Mouse (Mus musculus) lung, postnatal 10 days (tissue): ENCODE measurements around the gene Rptor.
A peak's percentile ranks its signal among the peaks of the same experiment; 100 is the strongest.

Source experiments
- DNase-seq: peaks from one replicate; pipeline ENCODE4 v3.0.0; 2021

The Rptor gene

DNA sequence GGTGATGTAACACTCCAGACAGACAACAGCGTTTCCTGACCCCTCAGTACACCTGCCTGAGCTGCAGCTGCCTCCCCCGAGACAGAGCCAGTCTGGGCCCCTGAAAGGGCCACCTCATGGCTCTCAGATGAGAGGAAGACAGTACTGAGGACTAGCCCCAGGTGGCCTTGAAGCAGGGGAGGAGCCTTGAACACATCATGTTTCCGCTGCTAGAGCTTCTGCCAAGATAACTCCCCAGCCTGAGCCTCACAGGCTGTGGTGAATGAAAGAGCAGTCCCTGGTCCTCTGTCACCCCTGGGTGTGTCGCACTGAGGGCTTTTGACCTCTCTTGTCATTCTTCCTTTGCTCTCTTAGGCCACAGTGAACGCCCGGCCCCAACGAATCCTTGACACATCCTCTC, 268.4 kb downstream of the Rptor start:
- no peak for DNase-seq

DNA sequence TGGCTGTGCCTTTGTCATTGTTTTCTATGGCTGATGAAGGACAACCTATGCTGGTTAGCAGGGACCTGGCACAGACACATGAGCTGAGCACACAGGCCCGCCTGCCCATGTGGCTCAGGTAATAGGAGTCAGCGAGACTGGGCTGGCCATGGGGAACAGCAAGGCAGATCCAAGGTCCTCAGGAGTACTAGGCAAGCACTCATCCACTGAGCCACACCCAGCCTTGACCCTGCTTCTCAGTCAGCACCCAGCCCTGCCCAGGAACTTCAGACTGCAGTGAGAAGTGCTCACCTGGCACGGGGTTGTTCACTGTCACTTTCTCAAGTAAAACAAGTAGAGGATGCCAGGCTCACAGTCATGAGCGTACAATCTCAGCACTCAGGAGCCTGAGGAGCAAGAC, 270.9 kb downstream of the Rptor start:
- no peak for DNase-seq

DNA sequence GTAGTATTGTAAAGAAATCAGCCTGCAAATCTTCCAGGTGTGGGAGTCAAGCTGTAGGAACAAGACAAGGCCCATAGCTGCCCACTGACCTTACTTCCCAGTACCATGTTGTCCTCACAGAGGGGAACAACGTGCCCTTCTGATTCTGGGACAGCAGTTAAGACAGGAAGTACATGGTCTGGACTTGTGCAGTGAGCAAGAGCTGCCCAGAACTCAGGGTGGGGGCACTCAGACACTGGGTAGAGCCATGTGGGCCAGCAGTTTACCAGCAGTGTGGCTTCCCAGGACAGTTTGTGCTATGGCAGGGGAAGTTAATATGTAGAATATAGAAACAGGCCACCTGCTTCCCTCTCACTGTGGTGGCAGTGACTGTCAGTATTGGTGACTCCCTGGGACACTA, 272.1 kb downstream of the Rptor start:
- no peak for DNase-seq

DNA sequence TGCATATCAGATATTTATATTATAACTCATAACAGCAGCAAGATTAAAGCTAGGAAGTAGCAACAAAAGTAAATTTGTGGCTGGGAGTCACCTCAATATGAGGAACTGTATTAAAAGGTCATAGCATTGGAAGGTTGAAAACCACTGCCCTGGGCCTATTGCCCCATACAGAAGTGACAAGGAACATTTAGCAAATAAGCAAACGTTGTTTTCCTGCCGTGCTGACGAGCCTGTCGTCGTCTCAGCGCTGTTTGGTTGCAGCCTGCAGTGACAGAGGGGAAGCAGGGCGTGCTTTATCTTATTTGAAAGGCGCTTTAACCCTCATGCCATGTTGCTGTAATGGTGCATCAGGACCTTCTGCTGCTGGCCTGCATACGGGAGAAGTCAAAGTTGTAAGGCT, 273.0 kb downstream of the Rptor start:
- no peak for DNase-seq

DNA sequence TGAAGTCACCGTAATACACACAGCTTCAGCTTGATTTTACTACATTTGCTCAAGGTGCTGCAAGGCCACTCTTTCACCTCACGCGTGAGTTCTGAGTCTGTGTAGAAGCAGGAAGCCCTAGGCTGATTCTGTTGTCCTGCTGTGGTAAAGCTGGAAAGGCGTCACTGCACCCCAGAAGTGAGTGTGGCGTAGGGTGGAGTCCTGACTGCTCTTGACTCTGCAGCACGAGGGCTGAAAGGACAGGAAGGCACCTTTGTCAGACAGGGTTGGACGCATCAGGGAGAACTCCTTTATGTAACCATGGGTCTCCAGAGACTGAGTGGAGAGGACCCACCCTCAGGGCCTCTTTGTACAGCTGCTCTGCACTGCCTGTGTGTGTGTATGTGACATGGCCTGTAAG, 274.4 kb downstream of the Rptor start:
- DNase-seq, result no peak

DNA sequence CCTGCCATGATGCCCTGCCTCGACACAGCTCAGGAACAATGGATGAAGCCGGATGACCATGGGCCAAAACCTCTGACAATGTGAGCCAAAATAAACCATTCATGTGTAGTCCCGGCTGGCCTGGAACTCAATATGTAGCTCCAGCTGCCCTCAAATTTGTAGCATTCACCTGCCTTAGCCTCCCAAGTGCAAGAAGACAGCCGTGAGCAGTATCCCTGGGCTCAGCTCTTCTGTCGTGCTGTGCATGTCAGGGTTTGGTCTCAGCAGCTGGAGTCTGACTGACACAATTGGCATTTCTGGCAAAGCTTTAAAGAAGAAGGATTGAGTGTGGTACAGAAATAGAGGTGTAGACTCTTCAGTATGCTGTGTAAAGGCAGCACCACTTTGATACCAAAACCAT, 276.9 kb downstream of the Rptor start:
- DNase-seq, result no peak

DNA sequence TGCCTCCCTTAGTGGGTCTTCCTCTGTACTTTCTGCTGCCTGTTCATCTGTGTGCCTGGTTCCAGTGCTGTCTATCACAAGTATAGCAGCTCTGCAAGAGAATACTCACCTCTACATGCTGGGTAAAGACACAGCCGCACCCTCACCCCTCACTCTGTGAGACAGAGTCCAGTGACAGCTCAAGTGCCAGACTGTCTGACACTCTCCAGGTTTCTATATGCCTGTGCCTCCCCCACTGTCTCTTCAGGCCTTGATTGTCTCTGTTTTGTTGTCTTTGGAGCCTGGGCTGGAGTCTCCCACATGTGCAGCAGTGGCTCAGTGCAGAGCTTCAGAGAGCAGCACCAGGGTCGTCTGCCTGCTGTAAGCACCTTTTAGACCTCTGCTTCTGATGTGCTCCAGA, 280.9 kb downstream of the Rptor start:
- no peak for DNase-seq

DNA sequence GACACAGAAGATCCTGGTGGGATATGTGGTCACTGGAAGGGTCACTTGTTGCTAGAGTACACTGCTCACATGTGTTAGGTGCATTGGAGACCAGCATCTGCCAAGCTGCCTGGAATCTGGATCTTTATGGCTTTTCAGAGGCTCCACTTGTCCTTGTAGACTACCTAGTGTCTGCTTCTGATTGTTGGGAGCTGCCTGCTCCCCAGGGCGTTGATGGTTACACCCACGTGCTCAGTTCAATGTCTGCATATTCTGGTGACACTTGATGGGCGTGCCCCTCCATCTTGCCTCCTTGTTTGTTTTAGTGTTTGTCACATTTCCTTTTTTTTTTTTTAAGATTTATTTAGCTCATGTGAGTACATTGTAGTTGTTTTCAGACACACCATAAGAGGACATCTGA, 287.3 kb downstream of the Rptor start:
- no peak for DNase-seq

DNA sequence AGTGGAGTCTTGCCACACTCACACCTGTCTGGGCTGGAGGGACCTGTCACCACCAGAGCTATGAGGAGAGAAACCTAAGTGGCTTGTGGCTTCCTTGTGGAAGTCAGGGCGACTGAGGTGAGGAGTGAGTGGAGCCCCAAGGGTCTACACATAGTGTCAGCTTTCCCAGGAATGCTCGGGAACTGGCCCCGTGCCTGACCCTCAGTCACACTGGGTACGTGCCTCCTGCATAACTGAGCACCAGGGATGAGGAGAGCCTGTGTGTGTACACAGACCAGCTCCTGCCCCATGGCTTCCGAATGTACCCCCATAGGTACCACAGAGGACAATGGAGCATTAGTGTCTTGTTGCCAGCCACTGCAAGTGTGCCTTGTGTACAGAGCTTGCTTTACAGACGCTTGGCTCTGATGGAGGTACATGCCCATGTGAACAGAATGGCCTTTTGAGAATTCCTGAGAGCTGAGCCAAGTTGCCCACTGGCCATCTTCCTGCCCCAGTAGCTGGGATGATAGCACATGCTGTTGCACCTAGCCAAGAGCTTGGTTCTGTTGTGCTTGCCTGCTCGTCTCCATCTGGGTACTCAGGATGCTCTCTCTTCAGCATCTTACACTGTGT, 289.0 kb downstream of the Rptor start:
- no peak for DNase-seq

DNA sequence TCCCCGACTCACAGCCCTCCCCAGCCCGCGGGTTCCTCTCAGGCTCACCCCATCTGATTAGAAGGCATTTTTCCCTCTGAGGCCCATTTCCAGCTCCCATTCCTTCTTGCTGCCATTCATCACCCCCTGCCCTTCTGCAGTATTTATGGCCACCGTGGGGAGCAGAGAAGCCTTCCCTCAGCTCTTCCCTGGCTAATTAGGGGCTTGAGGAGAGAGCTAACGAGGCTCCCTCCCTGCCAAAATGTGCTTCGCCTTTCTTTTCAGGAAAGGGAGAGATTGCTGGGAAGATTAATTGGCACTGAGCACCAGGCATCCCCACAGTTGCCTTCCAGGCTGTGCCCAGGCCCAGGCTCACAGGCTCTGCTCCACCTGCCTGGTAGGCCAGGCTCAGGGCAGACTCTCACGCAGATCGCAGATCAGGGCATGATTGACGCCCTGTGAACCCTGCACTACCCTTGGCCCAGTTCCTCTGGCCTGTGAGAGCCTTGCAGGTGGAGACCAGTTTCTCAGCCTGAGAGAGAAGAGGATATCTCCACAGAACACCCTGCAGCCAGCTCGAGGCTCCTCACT, 291.0 kb downstream of the Rptor start:
- DNase-seq, result no peak

DNA sequence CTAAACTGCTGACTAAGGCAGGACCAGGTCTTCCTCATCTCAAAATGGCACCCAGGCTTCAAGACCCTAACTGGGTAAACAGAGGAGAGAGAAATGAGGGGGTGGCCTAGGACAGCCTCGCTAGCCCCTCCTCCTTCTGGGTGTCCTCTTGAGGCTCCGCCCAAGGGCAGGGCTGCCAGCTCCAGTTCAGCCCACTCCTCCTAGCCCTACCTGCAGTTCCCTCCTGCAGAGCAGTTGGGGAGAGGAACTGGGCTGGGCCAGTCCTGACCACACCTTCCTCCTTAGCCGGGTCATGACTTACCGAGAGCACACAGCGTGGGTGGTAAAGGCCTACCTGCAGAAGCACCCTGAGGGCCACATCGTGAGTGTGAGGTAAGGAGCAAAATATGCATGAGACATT, 291.9 kb downstream of the Rptor start:
- no peak for DNase-seq

DNA sequence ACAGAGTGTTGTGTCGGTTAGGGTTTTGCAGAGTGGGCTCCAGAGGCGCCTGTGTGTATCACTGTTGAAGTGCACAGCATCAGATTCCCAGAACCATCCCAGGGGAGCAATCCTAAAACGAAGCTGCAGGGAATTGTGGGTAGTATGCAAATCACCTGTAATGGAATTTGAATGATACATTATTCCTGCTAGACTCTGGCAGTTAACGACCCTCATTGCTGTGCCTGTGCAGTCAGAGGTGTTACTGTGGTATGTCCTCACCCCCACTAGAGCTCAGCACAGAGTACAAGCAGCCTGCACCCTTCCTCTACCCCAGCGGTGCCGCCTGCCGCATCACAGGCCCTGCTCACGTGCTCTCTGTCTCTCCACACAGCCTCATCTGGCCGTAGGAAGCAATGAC, 294.3 kb downstream of the Rptor start:
- DNase-seq, result no peak

DNA sequence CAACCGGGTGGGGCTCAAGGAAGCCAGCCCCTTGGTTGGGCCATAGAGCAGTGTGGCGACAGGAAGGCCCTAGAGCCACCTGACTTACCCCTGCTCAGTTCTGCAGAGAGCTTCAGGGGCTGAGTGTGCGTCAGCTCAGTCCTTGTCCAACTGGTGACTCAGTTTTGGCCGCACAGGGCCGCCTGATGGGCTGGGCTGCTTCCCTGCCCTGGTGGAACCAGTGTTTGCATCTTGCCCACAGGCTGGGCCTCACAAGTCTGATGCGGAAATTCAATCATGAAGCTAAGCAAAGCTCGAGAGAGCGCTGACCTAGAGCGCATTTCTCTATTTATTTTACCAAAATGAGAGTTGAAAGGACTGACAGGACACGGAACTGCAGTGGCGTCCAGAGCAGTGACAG, 296.3 kb downstream of the Rptor start:
- DNase-seq, result no peak

DNA sequence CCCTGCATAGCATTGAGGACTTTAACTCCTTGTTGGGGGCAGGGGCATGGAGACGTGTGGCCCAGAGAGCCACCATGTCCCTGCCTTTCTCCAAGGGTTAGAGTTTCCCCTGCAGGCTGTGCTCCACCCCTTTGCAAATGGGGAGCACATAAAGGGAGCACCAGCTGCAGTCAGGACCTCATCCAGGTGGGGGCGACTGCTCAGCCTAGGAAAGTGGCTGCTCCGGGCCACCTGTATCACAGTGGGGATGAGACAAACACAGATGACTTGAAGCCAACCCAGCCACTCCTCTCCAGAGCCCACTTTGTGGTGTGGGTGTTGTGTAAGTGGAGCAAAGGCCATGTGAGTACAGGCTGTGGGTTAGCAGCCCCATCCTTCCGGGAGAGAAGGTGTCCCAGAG, 298.5 kb downstream of the Rptor start:
- no peak for DNase-seq

DNA sequence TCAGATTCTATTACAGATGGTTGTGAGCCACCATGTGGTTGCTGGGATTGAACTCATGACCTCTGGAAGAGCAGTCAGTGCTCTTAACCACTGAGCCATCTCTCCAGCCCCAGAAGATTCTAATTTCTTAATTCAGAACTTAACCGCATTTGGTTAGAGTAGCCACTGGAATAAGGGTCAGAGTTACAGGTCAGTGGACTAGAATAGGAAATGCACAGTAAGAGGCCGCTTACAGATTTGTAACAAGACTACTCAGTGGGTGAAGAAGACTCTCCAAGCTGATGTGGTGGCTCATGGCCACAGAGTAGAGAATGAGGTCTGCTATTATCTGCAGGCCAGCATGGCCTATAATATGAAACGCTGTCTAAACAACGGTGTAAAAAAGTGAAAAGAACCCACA, 300.2 kb downstream of the Rptor start:
- DNase-seq, result no peak

DNA sequence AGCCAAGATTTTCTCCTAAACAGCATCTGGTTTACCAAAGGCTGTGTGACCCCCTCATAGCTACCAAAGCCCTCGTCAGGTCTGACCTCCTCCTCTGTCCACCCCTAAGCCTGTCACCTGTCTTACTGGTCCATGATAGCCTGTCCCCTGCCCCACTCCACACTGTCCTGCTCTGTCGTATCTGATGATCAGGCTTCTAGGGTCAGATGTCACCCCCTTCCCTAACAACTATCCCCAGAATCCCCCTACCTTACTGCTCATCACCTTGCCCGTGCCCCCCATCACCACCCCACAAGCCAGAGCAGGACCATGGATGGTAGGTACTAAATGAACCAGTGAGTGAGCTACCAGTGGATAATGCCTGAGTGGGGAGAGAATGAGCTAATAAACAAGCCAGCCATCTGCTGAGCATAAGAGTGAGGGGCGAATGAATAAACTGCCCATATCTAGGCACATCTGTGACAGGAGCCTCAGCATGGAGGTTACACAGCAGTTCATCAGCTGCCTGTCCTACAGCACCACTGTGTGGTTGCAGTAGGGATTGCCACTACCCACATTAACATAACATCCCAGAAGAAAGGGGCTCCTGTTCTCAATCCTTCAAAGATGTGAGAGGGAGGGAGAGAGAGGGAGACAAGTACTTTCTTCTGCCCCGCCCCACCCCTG, 302.0 kb downstream of the Rptor start:
- DNase-seq, result peak; percentile 77

DNA sequence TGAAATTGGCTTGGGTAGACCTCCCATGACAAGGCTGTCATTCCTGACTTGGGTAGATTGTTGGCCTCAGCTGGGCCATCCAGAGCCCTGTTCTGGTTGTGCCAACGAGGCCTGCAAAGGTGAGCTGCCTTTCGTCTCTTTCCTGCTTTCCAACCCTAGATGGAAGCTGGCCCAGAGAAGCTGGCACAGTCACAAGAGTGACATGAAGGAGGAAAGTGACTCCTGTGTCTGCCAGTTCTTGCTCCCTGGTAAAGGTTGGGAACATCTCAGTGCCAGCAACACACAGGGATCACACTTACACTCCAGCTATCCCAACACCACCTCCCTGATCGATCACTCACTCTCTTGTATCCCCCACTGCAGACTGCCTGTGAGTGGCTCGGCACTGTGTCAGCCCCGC, 303.1 kb downstream of the Rptor start:
- DNase-seq, result no peak

DNA sequence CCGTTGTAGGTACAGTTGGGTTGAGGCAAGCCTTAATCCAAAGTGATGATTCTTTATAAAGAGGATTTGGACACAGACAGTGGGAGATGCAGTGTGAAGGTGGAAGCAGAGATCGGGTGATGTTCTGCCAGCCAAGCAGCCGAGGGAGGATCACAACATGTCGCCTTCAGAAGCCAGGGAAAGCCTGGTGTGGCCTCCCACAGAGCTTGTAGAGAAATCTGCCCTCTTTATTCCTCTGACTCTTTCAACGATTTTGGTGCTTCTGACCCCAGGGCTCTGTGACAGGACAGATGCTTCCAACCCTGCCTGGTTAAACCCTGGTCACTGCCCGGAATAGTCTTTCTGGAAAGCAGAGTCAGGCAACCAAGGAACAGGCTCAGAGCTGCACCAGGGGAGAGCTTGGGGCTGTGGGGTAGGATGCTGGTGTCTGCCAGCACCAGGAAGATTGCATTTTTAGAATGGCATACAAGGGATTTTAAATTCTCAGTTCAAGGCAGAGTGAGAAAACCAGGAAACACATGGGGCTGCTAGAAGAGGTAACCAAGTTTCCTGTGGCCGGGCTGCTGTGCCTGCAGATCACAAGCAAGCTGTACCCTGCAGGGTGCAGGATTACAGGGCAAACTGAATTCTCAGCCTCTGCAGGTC, 304.4 kb downstream of the Rptor start:
- no peak for DNase-seq

DNA sequence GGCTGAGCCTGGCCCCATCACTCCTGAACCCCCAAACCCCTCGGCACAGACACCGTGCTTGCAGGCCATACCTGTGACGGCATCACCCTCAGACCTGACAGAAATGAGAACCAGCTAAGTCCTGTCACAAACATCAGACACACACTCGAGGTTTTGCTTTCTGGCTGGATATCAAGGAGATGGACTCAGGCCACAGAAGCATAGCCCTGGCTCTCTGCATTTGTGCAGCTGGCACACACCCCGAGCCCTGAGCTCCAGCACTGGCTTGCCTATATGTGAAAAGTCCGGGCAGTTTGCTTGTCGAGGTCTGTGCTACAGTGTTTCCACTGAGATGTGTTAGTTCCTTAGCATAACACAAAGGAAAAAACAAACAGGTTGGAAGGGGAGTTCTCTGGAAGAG, 305.0 kb downstream of the Rptor start:
- no peak for DNase-seq

DNA sequence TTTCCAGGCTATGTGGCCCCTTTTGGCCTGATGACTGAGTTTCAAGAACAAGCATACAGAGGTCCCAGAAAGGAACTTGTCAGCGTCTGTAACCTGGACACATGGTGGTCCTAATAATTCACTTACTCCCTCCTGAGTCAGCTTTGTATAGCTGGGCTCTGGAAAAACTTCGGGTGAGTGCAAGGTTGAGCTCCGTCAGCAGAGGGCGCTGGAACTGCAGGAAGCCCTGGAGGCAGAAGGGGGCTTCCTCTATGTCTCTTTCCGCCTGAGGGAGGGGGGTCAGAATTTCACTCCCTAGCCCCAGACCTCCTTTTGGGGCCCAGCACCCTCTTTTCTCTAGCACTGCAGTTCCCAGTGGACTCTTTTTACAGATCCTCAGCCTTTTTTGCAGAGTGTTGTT, 306.7 kb downstream of the Rptor start:
- peak; percentile 87 for DNase-seq

DNA sequence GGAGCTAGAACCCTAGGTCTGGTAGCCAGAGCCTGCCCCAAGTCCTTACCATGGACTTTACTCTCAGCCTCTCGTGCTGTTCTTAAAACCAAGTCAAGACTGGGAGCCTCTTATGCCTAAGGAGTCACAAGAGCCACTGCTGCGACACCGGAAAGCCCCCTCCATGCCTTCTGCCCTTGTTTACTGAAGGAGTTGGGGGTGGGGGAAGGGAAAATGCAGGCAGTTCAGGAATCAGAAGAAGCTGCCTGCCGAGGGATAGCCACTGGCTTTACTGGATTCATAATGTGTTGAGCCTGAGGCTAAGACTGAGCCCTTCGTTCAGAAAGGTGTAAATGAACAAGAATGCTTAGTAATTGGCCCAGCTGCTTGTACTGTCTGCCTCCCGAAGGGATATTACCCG, 310.1 kb downstream of the Rptor start:
- peak; percentile 60 for DNase-seq

DNA sequence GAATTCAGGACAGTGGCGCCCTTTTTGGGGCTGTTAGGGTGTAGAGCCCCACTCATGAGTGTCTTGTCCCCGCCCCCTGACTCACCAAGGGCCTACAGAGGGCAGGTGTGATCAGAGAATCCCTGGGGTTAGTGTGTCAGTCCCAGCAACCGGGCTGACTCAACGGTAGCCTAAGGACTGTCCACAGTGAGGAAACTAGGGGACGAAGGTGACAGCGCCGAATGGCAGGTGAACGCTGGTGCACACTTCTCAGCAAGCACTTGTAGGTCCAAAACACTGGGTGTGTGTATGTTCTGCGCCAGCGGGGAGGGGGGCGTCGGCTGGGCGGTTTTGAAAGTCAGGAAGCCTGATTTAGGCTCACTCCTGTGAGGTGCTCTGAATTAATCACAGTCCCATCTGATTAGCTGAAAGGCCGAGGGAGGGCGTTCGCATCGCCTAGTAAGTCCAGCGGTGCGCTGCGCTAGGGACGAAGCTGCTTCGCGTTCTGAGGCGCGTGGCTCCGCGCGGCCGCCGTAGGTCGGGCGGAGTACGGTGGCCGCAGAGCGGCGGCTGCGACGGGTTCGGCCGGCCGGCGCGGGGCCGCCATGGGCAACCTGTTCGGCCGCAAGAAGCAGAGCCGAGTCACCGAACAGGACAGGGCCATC, 310.7 kb downstream of the Rptor start, which contains the start of gene Chmp6:
Gene Chmp6, plus strand, starts transcription at position 151 of the 644 bp plus-strand sequence.
- DNase-seq, result peak; percentile 93

DNA sequence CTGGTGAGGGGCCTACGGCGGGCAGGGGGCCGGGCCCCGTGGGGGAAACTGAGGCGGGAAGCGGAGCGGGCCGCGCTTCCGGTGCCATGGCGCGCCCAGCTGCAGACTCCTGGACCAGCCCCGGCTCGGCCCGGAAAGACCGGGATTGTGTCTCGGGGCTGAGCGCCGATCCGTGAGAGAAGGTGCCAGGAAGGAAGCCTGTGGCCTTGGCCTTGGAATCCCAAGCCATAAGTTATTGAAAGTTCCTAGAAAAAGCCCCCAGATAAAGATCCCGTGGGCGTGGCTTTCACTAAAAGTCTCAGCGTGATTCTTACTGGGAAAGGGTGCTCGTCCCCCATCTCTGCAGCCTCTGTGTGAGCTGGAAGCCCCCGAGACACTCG, 311.2 kb downstream of the Rptor start:
- DNase-seq, result no peak

DNA sequence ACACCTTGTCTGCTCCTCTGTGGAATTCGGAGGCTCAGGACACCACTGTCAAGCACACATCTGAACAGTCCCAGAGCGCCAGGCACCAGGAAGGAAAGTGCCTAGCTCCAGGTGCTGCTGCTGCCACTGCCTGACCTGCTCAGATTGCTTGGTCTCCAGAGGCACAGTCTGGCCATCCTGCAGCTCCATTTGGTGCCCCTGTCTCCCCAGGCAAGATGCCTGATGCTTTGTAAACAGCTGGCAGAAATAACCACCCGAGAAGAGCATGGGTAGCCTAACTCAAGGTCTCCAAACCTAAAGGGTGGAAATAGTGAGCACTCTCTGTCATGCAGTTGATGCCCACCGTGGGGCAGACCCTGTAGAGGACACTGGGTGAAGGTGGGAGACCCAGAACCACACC, 311.7 kb downstream of the Rptor start:
- no peak for DNase-seq
